In genomic region chr15:8512957-8513356, GRCm38 (mm10) we compare ENCODE assay signal across 31 mouse cellular contexts. TPM values are rescaled to one million over a fixed set of nuclear protein-coding genes. Genes with fewer than 3 reads are reported as not detected.
DNase-seq lines count a peak whose midpoint lies in the region; TF ChIP-seq lines count a peak whose summit lies in the region.
"Had no signal": no experiment of that assay in that cellular context is flagged by ENCODE, and none has a peak within 500 bp of the region (broad histone marks: within the 10 kb centered on the region; RNA-seq: fewer than 3 reads in every experiment).

No protein-coding gene starts in this region.

- no peak for TF ChIP-seq CTCF in bone marrow macrophage, adult 2 months (IDR thresholded peaks at IDR 0.05; ENCODE audit: low read depth, low read length)

- H3K27ac ChIP-seq in bone marrow macrophage, adult 2 months (ENCODE audit: insufficient read depth, low read depth, low read length) = no peak overlapping the region
- H3K27ac ChIP-seq: forebrain, embryonic 13.5 days; layer of hippocampus, adult 2 months; liver, embryonic 13.5 days had no signal

- no peak for TF ChIP-seq POLR2A in bone marrow macrophage, adult 2 months (IDR thresholded peaks at IDR 0.05; ENCODE audit: borderline replicate concordance, low read depth, low read length)

- H3K4me3 ChIP-seq in bone marrow macrophage, adult 2 months (ENCODE audit: insufficient read depth, low read length) = peak overlapping the region; percentile 55; the same call in 1 of the 2 replicates
- H3K4me3 ChIP-seq: erythroblast, embryonic 14.5 days; forebrain, embryonic 13.5 days; layer of hippocampus, adult 2 months; liver, embryonic 13.5 days; lung, embryonic 15.5 days had no signal

- DNase-seq in embryo, embryonic 11 days = peak; percentile 50
- peak; percentile 47 for DNase-seq in forelimb bud, embryonic 11.5 days (ENCODE audit: low read depth, low spot score)
- DNase-seq in mesoderm, embryonic 11.5 days (ENCODE audit: low read depth, low spot score) = peak; percentile 53
- DNase-seq in layer of hippocampus, postnatal 10 days (ENCODE audit: low spot score in 2 of 2) = no peak
- no peak for DNase-seq in adrenal gland, adult (ENCODE audit: inconsistent age in 2 of 2, low spot score in 1 of 2)
- DNase-seq in cerebellum, adult 8-10 months = no peak
- DNase-seq: cerebellum, adult 2 months; gastrocnemius, postnatal 10 days; heart, adult 11 months; heart, postnatal 4 days; kidney, adult 11 months; liver, embryonic 13.5 days; right cerebral cortex, postnatal 14 days had no signal

- H3K4me1 ChIP-seq in bone marrow macrophage, adult 2 months (ENCODE audit: control insufficient read depth, insufficient read depth, low read length) = peaks cover 14% of the 10 kb centered on the region
- H3K4me1 ChIP-seq: forebrain, embryonic 13.5 days; liver, embryonic 13.5 days; lung, embryonic 15.5 days had no signal

RNA-seq across cellular contexts. Expression of gene Gm2310, which starts 6.8 kb away (rescaled TPM):
- not detected in 2 replicates for polyA plus RNA-seq in bone marrow macrophage, adult 2 months (2012; ENCODE audit: insufficient read depth, insufficient read length, missing spikeins)
- total RNA-seq in layer of hippocampus, postnatal 10 days (2021) = not detected
- total RNA-seq: adrenal gland, adult 18-20 months; adrenal gland, postnatal 4 days; common myeloid progenitor, adult 5-6 weeks; gastrocnemius, postnatal 10 days; heart, postnatal 4 days; layer of hippocampus, adult 2 months; left cerebral cortex, adult 18-20 months; left cerebral cortex, postnatal 36 days had no signal
- polyA plus RNA-seq: C2C12; cerebellum, adult 2 months; erythroblast, embryonic 14.5 days; forebrain, embryonic 13.5 days; heart, embryonic 14.5 days; kidney, embryonic 16.5 days; liver, embryonic 13.5 days; lung, embryonic 15.5 days; macrophage; midbrain, embryonic 11.5 days; neural tube, embryonic 14.5 days; spleen, adult 2 months; stomach, embryonic 14.5 days had no signal

Comparison
In these comparisons a context has a peak if more than half of its experiments do, and no peak if none do; other contexts are left out.
1. DNase-seq: peak in embryo, embryonic 11 days (single experiment), forelimb bud, embryonic 11.5 days (single experiment) and mesoderm, embryonic 11.5 days (single experiment); none in layer of hippocampus, postnatal 10 days (0 of 2), adrenal gland, adult (0 of 2) and cerebellum, adult 8-10 months (single experiment).